Mouse (Mus musculus) forebrain, embryonic 13.5 days (tissue): ENCODE results near the gene Vpreb2. TPM values are rescaled to one million over a fixed set of nuclear protein-coding genes. Genes with fewer than 3 reads are reported as not detected.
A peak's percentile ranks its signal among the peaks of the same experiment; 100 is the strongest.
"Not testable (repeated sequence)": the region's sequence is repeated elsewhere in the genome, so short reads cannot be mapped to it uniquely, and the experiment has no call there.

ENCODE experiments used
- ATAC-seq: fragments of 200-750 bp; cut with Nextera tagmentation; 2 replicates; pipeline ENCODE4 v1.8.0; 2017
- H3K27ac ChIP-seq: fragments of 300-500 bp; sonication (generic); 2 replicates; pipeline ENCODE4 v1.5.1; 2015; ENCODE audit warnings: inconsistent platforms, mild to moderate bottlenecking, moderate library complexity
- H3K27me3 ChIP-seq: fragments of 300-500 bp; sonication (generic); 2 replicates; pipeline ENCODE4 v1.6.1; 2015; ENCODE audit warnings: mild to moderate bottlenecking, inconsistent platforms
- H3K36me3 ChIP-seq: fragments of 300-500 bp; sonication (generic); 2 replicates; pipeline ENCODE4 v1.6.1; 2015; ENCODE audit warnings: mild to moderate bottlenecking, inconsistent platforms; ENCODE audit not compliant: poor library complexity, severe bottlenecking
- H3K4me1 ChIP-seq: fragments of 300-500 bp; sonication (generic); 2 replicates; pipeline ENCODE4 v1.6.1; 2015; ENCODE audit warnings: inconsistent platforms
- H3K4me2 ChIP-seq: fragments of 300-500 bp; sonication (generic); 2 replicates; pipeline ENCODE4 v1.6.1; 2015; ENCODE audit warnings: inconsistent platforms, mild to moderate bottlenecking, moderate library complexity
- H3K4me3 ChIP-seq: fragments of 300-500 bp; sonication (generic); 2 replicates; pipeline ENCODE4 v1.5.1; 2015; ENCODE audit warnings: mild to moderate bottlenecking, inconsistent platforms
- H3K9ac ChIP-seq: fragments of 300-500 bp; sonication (generic); 2 replicates; pipeline ENCODE4 v1.6.1; 2015; ENCODE audit warnings: mild to moderate bottlenecking, inconsistent platforms
- H3K9me3 ChIP-seq: fragments of 300-500 bp; sonication (generic); replicated peaks from 2 replicates; pipeline ENCODE4 v1.6.1; 2016; ENCODE audit warnings: inconsistent platforms
- WGBS: fragments of 180-500 bp; shearing (Covaris S2); methylation state at CpG from one replicate; pipeline ENCODE4 v1.1.7; 2015; 5-methylcytosine and 5-hydroxymethylcytosine counted together
- polyA plus RNA-seq: library from polyadenylated mRNA; unstranded; fragments of >200 nt; fragmentation: Nextera tagmentation; extraction: Ambion mirVana; gene quantifications from 2 replicates; pipeline ENCODE4 v1.2.1, GENCODE M21; 2015

Vpreb2 gene
- polyA plus RNA-seq, 1 experiment from 2014 or later: not detected

GRCm38 (mm10) chr16:17950068-17950467 is 30.2 kb upstream of the Vpreb2 start:
- no peak for ATAC-seq
- Histone ChIP-seq H3K9ac (no peak overlapping the region), H3K9me3 (no peaks in the 10 kb centered on the region)

GRCm38 (mm10) chr16:17951618-17952017 is 28.6 kb upstream of the Vpreb2 start:
- Histone ChIP-seq H3K9ac (no peak overlapping the region), H3K4me3 (no peak overlapping the region), H3K4me2 (no peak overlapping the region), H3K36me3 (no peaks in the 10 kb centered on the region), H3K27me3 (no peaks in the 10 kb centered on the region), H3K9me3 (no peaks in the 10 kb centered on the region), H3K4me1 (peaks cover 17% of the 10 kb centered on the region), H3K27ac (no peak overlapping the region)
- no peak for ATAC-seq
- 88% methylated on average over 4 of the region's 4 CpGs for WGBS

More at GRCm38 (mm10) chr16:17950068-17950467, 30.2 kb upstream of the Vpreb2 start:
- Histone ChIP-seq H3K4me2 (no peak overlapping the region), H3K27ac (peak overlapping the region; percentile 57; the same call in 1 of the 2 replicates), H3K36me3 (no peaks in the 10 kb centered on the region), H3K4me3 (no peak overlapping the region), H3K27me3 (no peaks in the 10 kb centered on the region), H3K4me1 (peaks cover 17% of the 10 kb centered on the region)
- WGBS: 31% methylated on average over 4 of the region's 4 CpGs

GRCm38 (mm10) chr16:17956052-17956638 is 24.1 kb upstream of the Vpreb2 start:
- H3K9me3 ChIP-seq, H3K4me2 ChIP-seq, H3K4me3 ChIP-seq, H3K9ac ChIP-seq, ATAC-seq, H3K27ac ChIP-seq, H3K4me1 ChIP-seq, H3K36me3 ChIP-seq, H3K27me3 ChIP-seq: not testable (repeated sequence)
- WGBS: 96% methylated on average over 17 of the region's 17 CpGs

GRCm38 (mm10) chr16:17962091-17962490 is 18.1 kb upstream of the Vpreb2 start:
- ATAC-seq: no peak
- no peak overlapping the region for H3K4me2 ChIP-seq
- WGBS: 87% methylated on average over 7 of the region's 7 CpGs

GRCm38 (mm10) chr16:17971853-17972252 is 8.4 kb upstream of the Vpreb2 start:
- no peaks in the 10 kb centered on the region for H3K9me3 ChIP-seq
- no peak overlapping the region for H3K4me2 ChIP-seq
- H3K36me3 ChIP-seq: no peaks in the 10 kb centered on the region
- ATAC-seq: no peak
- H3K4me3 ChIP-seq: no peak overlapping the region
- no peak overlapping the region for H3K27ac ChIP-seq
- no peak overlapping the region for H3K9ac ChIP-seq
- H3K27me3 ChIP-seq: no peaks in the 10 kb centered on the region
- WGBS: 70% methylated on average over 5 of the region's 5 CpGs
- no peaks in the 10 kb centered on the region for H3K4me1 ChIP-seq

More at GRCm38 (mm10) chr16:17962091-17962490, 18.1 kb upstream of the Vpreb2 start:
- no peak overlapping the region for H3K9ac ChIP-seq
- H3K27ac ChIP-seq: no peak overlapping the region
- no peak overlapping the region for H3K4me3 ChIP-seq
- no peaks in the 10 kb centered on the region for H3K9me3 ChIP-seq
- no peaks in the 10 kb centered on the region for H3K4me1 ChIP-seq
- no peaks in the 10 kb centered on the region for H3K27me3 ChIP-seq
- H3K36me3 ChIP-seq: no peaks in the 10 kb centered on the region

- H3K36me3 ChIP-seq, ATAC-seq, H3K27me3 ChIP-seq, H3K9ac ChIP-seq, H3K4me2 ChIP-seq, H3K9me3 ChIP-seq, H3K4me3 ChIP-seq, H3K27ac ChIP-seq, H3K4me1 ChIP-seq: not testable (repeated sequence)
- WGBS: 70% methylated on average over 7 of the region's 7 CpGs
Observed at GRCm38 (mm10) chr16:17977840-17978239, 2.4 kb upstream of the Vpreb2 start.

- no peak overlapping the region for H3K9ac ChIP-seq
- H3K27ac ChIP-seq: no peak overlapping the region
- H3K27me3 ChIP-seq: no peaks in the 10 kb centered on the region
- no peak overlapping the region for H3K4me2 ChIP-seq
- no peaks in the 10 kb centered on the region for H3K4me1 ChIP-seq
- no peak overlapping the region for H3K4me3 ChIP-seq
- no peaks in the 10 kb centered on the region for H3K36me3 ChIP-seq
- no peaks in the 10 kb centered on the region for H3K9me3 ChIP-seq
- WGBS: 87% methylated on average over 2 of the region's 2 CpGs
- ATAC-seq: no peak
Observed at GRCm38 (mm10) chr16:17983201-17983600, 3.0 kb downstream of the Vpreb2 start.

- ATAC-seq: no peak
- Histone ChIP-seq H3K9ac (no peak overlapping the region), H3K27me3 (no peaks in the 10 kb centered on the region), H3K4me2 (no peak overlapping the region), H3K4me3 (no peak overlapping the region), H3K36me3 (no peaks in the 10 kb centered on the region), H3K27ac (no peak overlapping the region), H3K4me1 (no peaks in the 10 kb centered on the region), H3K9me3 (no peaks in the 10 kb centered on the region)
- 76% methylated on average over 5 of the region's 5 CpGs for WGBS
Observed at GRCm38 (mm10) chr16:17984231-17984630, 4.0 kb downstream of the Vpreb2 start.

GRCm38 (mm10) chr16:17985078-17985477 is 4.8 kb downstream of the Vpreb2 start:
- H3K4me2 ChIP-seq: no peak overlapping the region
- no peaks in the 10 kb centered on the region for H3K27me3 ChIP-seq
- H3K27ac ChIP-seq: no peak overlapping the region
- H3K9me3 ChIP-seq: 0 out of 2 replicates have a peak, but pooled peaks cover 5% of the 10 kb centered on the region
- no peaks in the 10 kb centered on the region for H3K4me1 ChIP-seq
- no peak overlapping the region for H3K9ac ChIP-seq
- no peaks in the 10 kb centered on the region for H3K36me3 ChIP-seq
- no peak for ATAC-seq
- H3K4me3 ChIP-seq: no peak overlapping the region
- WGBS: 67% methylated on average over 5 of the region's 5 CpGs

GRCm38 (mm10) chr16:17986456-17987132 is 6.4 kb downstream of the Vpreb2 start:
- Histone ChIP-seq H3K4me2 (no peak overlapping the region), H3K9me3 (peaks cover 11% of the 10 kb centered on the region; the same call in 1 of the 2 replicates), H3K9ac (no peak overlapping the region), H3K27ac (no peak overlapping the region), H3K4me3 (no peak overlapping the region), H3K27me3 (no peaks in the 10 kb centered on the region), H3K4me1 (no peaks in the 10 kb centered on the region), H3K36me3 (no peaks in the 10 kb centered on the region)
- peak; percentile 43; the same call in 1 of the 2 replicates for ATAC-seq
- 51% methylated on average over 10 of the region's 10 CpGs for WGBS

GRCm38 (mm10) chr16:17987703-17988102 is 7.5 kb downstream of the Vpreb2 start:
- Histone ChIP-seq H3K27ac (no peak overlapping the region), H3K9me3 (peaks cover 22% of the 10 kb centered on the region; the same call in 1 of the 2 replicates), H3K4me3 (no peak overlapping the region), H3K9ac (no peak overlapping the region), H3K4me1 (no peaks in the 10 kb centered on the region), H3K27me3 (no peaks in the 10 kb centered on the region), H3K4me2 (no peak overlapping the region), H3K36me3 (no peaks in the 10 kb centered on the region)
- 83% methylated on average over 1 of the region's 1 CpGs for WGBS
- no peak for ATAC-seq

- H3K27ac ChIP-seq: not testable (repeated sequence)
Observed at GRCm38 (mm10) chr16:17992321-17992720, 12.1 kb downstream of the Vpreb2 start.

More at GRCm38 (mm10) chr16:17992321-17992720, 12.1 kb downstream of the Vpreb2 start:
- peaks cover 22% of the 10 kb centered on the region; the same call in 1 of the 2 replicates for H3K9me3 ChIP-seq
- not testable (repeated sequence) for H3K4me3 ChIP-seq, H3K4me1 ChIP-seq, H3K36me3 ChIP-seq, ATAC-seq, H3K4me2 ChIP-seq, H3K9ac ChIP-seq, H3K27me3 ChIP-seq
- 96% methylated on average over 16 of the region's 16 CpGs for WGBS
